Mouse (Mus musculus): ENCODE measurements around the gene Tmem190.

GRCm38 (mm10) chr7:4794631-4795168 lies 12.0 kb downstream of the Tmem190 start:
- TF ChIP-seq POLR2A (IDR thresholded peaks at IDR 0.05; ENCODE audit: low read depth, low read length) (no peak; the same call in 1 of the 2 replicates), CTCF (IDR thresholded peaks at IDR 0.05; ENCODE audit: borderline replicate concordance, insufficient read depth, low read length) (no peak)
